In genomic region chr19:45229378-45230135, GRCm38 (mm10) we compare ENCODE assay signal across 8 mouse cellular contexts. TPM values are rescaled to one million over a fixed set of nuclear protein-coding genes. Genes with fewer than 3 reads are reported as not detected.
DNase-seq lines count a peak whose midpoint lies in the region; ATAC-seq and TF ChIP-seq lines count a peak whose summit lies in the region.
"Had no signal": no experiment of that assay in that cellular context is flagged by ENCODE, and none has a peak within 500 bp of the region (broad histone marks: within the 10 kb centered on the region; RNA-seq: fewer than 3 reads in every experiment).

No protein-coding gene starts in this region.

- no peaks in the 10 kb centered on the region for H3K36me3 ChIP-seq in lung, embryonic 15.5 days
- H3K36me3 ChIP-seq in small intestine, adult 2 months (ENCODE audit: control insufficient read depth, insufficient read depth, low read length): no peaks in the 10 kb centered on the region

- intact Hi-C loops in gastrocnemius, postnatal 36 days (cut with DNase I): loop anchor here (5.0 kb wide), 1 partner anchor 248 kb away; no protein-coding TSS in a partner anchor

- H3K4me2 ChIP-seq in lung, embryonic 15.5 days: peak overlapping the region; percentile 36

- ATAC-seq in lung, embryonic 15.5 days (ENCODE audit: borderline replicate concordance, extremely low read depth, low FRiP score, low TSS enrichment): no peak

- peak overlapping the region; percentile 19 for H3K4me3 ChIP-seq in lung, embryonic 15.5 days
- peak overlapping the region; percentile 33 for H3K4me3 ChIP-seq in small intestine, adult 2 months (ENCODE audit: low read depth, low read length)

- H3K27ac ChIP-seq in lung, embryonic 15.5 days: no peak overlapping the region
- no peak overlapping the region for H3K27ac ChIP-seq in small intestine, adult 2 months (ENCODE audit: insufficient read depth, low read depth, low read length)

- 1% methylated on average over 33 of the region's 33 CpGs for WGBS in lung, embryonic 15.5 days
- under 1% methylated on average over 33 of the region's 33 CpGs for WGBS in small intestine, adult 2 months

- no peak for TF ChIP-seq POLR2A in small intestine, adult 2 months (IDR thresholded peaks at IDR 0.05; ENCODE audit: low read depth, low read length)

- H3K27me3 ChIP-seq in lung, embryonic 15.5 days: peaks cover 100% of the 10 kb centered on the region
- peaks cover 86% of the 10 kb centered on the region for H3K27me3 ChIP-seq in small intestine, adult 2 months (ENCODE audit: control insufficient read depth, insufficient read depth, low read length)

- DNase-seq in lung, postnatal 14 days: no peak
- DNase-seq in gastrocnemius, postnatal 36 days: peak; percentile 21 to 48
- DNase-seq in kidney, postnatal 4 days: peak; percentile 38 to 50
- DNase-seq in cerebellum, postnatal 36 days: no peak
- DNase-seq in testis, postnatal 10 days (ENCODE audit: low spot score): no peak

- H3K9ac ChIP-seq in lung, embryonic 15.5 days: no peak overlapping the region

- no peak for TF ChIP-seq CTCF in small intestine, adult 2 months (IDR thresholded peaks at IDR 0.05; ENCODE audit: extremely low read depth, insufficient read length, insufficient replicate concordance, low read depth, low read length)

- H3K4me1 ChIP-seq in lung, embryonic 15.5 days: peaks cover 20% of the 10 kb centered on the region
- peaks cover 6% of the 10 kb centered on the region; the same call in 1 of the 2 replicates for H3K4me1 ChIP-seq in small intestine, adult 2 months (ENCODE audit: control insufficient read depth, insufficient read depth, insufficient read length, low read length)

- H3K9me3 ChIP-seq in lung, embryonic 15.5 days: no peaks in the 10 kb centered on the region

RNA-seq across cellular contexts. Expression of gene Lbx1, which starts 6.1 kb away (rescaled TPM):
- polyA plus RNA-seq in lung, embryonic 15.5 days (2015; fragmentation: Nextera tagmentation; extraction: Ambion mirVana): not detected in 2 replicates
- total RNA-seq in gastrocnemius, postnatal 36 days (2021): 10 to 100 TPM; 48.9 to 50.8 TPM
- polyA plus RNA-seq in small intestine, adult 2 months (2012; rRNA removed): not detected in 2 replicates
- polyA plus RNA-seq: liver, adult 2 months had no signal

Comparison
In these comparisons a context has a peak if more than half of its experiments do, and no peak if none do; other contexts are left out.
1. DNase-seq: peak in gastrocnemius, postnatal 36 days (2 of 2) and kidney, postnatal 4 days (2 of 2); none in lung, postnatal 14 days (single experiment), cerebellum, postnatal 36 days (0 of 2) and testis, postnatal 10 days (single experiment).